Mouse (Mus musculus) lung, adult 2 months (tissue): ENCODE measurements around the gene 3110082I17Rik.

Experiments used
- CTCF ChIP-seq: fragments of 200-500 bp; IDR thresholded peaks from 2 replicates; pipeline ENCODE4 v1.5.1; 2011; ENCODE audit warnings: mild to moderate bottlenecking, low read length, control low read depth; ENCODE audit not compliant: insufficient read depth
- POLR2A ChIP-seq: fragments of 200-500 bp; IDR thresholded peaks from 2 replicates; pipeline ENCODE4 v1.6.1; 2011; ENCODE audit warnings: low read depth, mild to moderate bottlenecking, control low read depth, low read length, borderline replicate concordance; ENCODE audit errors: extremely low read depth

- TF ChIP-seq CTCF = no peak
- TF ChIP-seq POLR2A = no peak
Observed at GRCm38 (mm10) chr5:139434940-139435339, 25.4 kb downstream of the 3110082I17Rik start.
